Mouse (Mus musculus) thymus, postnatal 0 days (tissue): ENCODE results near the gene Nav2. TPM values are rescaled to one million over a fixed set of nuclear protein-coding genes. Genes with fewer than 3 reads are reported as not detected.

Source experiments
- DNase-seq: peaks from one replicate; pipeline ENCODE4 v3.0.0-alpha.2; 2015; ENCODE audit warnings: low spot score
- polyA plus RNA-seq: library from polyadenylated mRNA; unstranded; fragments of >200 nt; fragmentation: Nextera tagmentation; extraction: Ambion mirVana; gene quantifications from 2 replicates; pipeline ENCODE4 v1.2.1, GENCODE M21; 2015

Gene Nav2
- polyA plus RNA-seq, 1 experiment from 2014 or later = 26.8 TPM

DNA sequence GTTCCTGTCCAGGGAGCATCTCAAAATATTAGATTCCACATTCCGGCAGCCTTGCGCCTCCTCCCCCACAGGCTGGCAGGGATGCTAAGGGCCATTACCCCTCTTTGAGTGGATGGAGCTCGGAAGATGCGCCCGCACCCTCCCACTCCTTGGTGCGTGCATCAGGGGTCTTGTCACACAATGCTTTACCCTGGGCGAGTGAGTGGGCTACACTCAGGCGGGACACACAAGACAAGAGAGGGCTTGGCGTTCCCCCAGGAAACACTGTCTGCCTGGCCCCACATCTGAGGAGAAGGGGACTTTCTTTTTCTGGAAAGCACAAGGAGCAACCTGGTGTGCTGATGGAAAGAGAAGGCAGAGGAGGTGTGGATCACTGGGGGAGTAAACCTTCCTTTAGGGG lies 631.7 kb downstream of the Nav2 start:
- no peak for DNase-seq

GRCm38 (mm10) chr7:49542135-49542534 lies 633.6 kb downstream of the Nav2 start:
- no peak for DNase-seq

DNA sequence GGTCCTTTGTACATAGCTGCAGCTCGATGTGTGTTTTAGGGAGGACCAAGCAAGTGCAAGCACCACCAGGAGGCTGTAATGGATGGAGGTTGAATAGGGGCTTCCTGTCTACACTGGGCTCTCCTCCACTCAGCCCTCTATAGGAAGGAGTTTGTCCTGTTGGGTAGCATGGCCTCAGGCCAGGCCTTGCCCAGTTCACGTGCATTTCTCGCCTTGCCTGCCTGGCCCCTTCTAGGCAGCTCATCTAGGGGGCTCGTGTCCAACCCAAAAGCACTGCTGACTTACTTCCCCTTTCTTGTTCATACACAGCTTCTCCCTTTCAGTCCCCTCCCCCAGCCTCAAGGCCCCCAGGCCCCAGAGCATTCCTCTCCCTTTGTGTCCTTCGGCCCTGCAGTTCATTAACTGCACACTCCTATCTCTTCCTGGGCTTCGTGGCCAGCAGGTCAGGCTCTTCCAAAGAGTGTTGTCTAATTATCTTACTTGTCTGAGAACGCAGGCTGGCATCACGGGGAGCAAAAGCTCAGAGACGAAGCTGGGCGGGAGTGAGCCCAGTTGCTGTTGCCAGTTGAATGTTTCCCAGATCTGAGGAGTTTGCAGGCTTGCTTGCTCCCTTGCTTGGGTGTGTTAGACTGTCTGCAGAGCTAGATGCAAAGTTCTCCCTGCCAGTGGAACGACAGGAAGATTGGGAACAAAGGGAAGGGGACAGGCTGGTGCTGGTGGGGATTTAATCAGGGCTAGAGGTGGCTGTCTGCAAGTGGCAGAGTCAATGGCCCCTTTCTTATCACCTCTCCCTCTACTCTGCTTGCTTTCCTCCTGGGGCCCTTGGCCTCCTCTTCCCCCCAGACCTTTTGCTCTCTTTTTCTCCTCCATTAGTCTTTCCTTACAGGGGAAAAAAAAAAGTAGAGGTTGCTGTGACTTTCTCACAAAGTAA lies 636.5 kb downstream of the Nav2 start:
- DNase-seq = no peak

DNA sequence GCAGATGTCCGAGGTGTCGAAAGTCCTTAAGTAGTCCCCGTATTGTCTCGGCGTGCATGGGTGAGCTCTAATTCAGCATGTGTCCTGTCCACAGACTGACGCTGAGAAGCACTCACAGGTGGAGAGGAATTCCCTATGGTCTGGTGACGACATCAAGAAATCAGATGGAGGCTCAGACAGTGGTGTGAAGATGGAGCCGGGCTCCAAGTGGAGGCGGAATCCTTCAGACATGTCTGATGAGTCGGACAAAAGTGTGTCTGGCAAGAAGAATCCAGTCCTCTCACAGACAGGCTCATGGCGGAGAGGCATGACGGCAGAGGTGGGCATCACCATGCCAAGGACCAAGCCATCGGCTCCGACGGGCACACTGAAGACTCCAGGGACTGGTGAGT lies 637.2 kb downstream of the Nav2 start:
- DNase-seq = no peak

DNA sequence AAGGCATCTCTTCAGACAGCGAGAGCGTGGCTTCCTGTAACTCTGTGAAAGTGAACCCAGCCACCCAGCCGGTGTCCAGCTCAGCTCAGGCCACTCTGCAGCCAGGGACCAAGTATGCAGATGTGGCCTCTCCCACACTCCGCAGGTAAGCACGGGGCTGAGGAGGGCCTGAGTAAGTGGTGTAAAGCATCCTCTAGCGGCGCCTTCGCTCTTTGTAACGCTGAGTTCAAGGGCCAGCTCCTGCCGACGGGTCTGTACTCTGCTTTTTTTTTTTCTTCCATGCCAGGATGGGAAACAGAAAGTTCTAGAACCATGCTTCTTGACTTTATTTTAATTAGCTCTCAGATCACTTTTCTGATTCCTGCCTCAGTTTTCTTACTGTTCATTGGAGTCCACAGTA lies 639.9 kb downstream of the Nav2 start:
- DNase-seq = no peak

- DNase-seq = no peak
Measured at GRCm38 (mm10) chr7:49553236-49553981, 644.9 kb downstream of the Nav2 start.

- no peak for DNase-seq
Measured at GRCm38 (mm10) chr7:49558240-49558640, 649.7 kb downstream of the Nav2 start.

DNA sequence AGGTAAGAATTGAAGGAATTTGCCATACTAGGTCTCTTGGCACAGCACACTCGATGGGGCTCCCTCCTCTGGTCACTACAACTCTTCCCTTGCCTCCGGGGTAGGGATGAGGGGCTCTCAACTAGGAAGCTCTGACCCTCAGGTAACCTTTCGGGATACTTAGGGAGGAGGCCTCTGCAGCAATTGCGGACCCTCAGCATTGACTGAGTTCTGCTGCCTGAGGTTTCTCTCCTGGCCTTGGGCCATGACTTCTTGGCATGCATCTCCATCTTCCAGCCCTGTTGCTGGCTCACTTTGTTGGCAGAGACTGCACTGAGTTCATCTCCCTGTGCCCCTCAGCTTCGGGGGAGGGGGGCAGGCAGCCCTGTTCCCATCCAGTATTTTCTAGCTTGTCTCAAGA lies 650.4 kb downstream of the Nav2 start:
- DNase-seq = no peak

GRCm38 (mm10) chr7:49560012-49560411 lies 651.5 kb downstream of the Nav2 start:
- DNase-seq = no peak

- DNase-seq = no peak
Measured at GRCm38 (mm10) chr7:49562404-49562803, 653.9 kb downstream of the Nav2 start.

- DNase-seq = no peak
Measured at GRCm38 (mm10) chr7:49562851-49563250, 654.3 kb downstream of the Nav2 start.

- no peak for DNase-seq
Measured at GRCm38 (mm10) chr7:49565084-49565483, 656.6 kb downstream of the Nav2 start.

DNA sequence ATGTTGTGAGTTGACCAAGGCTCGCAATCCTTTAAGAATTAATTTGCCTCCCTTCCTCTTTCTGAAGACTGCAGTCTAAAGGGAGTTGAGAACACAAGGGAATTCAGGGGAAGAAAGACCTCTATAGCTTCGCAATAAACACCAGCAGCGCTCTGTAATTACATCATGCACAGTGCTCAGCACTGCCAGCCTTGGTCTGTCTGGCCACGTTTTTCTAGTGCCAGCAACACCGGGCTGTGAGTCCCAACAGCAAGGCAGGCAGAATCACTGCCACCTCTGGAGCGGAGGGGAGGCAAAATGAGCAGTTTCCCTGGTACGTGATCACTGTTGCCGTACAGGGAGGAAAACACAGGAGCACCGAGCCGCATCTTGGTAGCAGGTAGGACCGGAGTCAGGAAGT lies 657.3 kb downstream of the Nav2 start:
- no peak for DNase-seq

GRCm38 (mm10) chr7:49567346-49568034 lies 659.0 kb downstream of the Nav2 start:
- no peak for DNase-seq

DNA sequence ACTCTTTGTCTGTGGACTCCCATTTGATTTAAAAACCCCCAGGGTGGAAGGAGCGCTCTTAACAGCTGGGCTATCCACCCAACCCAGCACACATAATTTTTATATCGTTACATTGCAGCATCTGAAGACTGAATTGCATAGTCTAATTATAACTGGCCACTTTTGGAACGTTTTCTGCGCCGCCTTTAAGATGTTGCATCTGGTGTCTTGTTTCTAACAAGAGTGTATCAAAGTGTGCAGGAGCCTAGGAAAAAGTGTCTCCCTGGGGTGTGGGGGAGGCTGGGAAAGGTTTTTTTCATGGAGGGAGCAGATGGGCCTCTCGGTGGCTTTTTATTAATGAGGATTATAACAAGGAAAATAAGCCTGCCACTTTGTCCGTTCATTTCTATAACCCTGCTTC lies 661.1 kb downstream of the Nav2 start:
- no peak for DNase-seq

GRCm38 (mm10) chr7:49571606-49572005 lies 663.1 kb downstream of the Nav2 start:
- DNase-seq = no peak

DNA sequence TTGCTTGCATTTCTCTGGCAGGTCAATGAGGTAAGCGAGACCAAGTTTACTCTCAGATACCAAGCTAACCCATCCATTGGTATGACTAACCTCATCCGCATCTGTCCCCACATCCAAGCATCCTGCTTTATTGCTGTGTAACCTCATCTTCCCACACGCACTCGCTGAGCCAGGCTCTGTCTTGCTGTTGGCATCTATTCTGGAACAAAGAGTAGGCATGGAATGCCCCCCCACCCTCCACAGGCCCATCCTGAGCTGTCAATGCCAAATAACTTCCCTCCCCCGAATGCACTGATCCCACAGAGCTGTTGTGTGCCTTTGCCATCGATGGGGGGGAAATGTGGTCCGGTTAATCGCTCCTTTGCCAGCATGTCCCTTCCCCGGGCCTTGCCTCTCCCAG lies 666.7 kb downstream of the Nav2 start:
- DNase-seq = no peak

GRCm38 (mm10) chr7:49577096-49577495 lies 668.6 kb downstream of the Nav2 start:
- no peak for DNase-seq

DNA sequence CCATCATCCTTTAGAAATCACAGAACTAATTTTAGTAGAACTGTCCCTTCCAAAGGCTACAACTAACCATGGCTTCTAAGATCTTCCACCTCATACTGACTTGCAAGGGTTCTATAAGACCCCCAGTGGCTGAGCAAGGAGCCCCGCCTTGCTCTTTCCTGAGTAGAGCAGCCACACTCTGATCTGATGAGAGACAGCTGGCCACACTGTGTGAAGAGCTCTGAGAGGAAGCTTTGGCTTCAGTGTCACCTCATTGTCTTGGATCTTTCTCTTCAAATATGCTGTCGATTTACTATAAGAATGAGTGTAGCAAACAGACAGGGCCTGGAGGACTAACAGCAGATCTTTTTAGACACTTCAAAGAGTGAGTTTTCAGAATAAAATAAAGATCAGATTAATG lies 673.4 kb downstream of the Nav2 start:
- no peak for DNase-seq

- DNase-seq = no peak
Measured at GRCm38 (mm10) chr7:49582551-49582950, 674.0 kb downstream of the Nav2 start.

DNA sequence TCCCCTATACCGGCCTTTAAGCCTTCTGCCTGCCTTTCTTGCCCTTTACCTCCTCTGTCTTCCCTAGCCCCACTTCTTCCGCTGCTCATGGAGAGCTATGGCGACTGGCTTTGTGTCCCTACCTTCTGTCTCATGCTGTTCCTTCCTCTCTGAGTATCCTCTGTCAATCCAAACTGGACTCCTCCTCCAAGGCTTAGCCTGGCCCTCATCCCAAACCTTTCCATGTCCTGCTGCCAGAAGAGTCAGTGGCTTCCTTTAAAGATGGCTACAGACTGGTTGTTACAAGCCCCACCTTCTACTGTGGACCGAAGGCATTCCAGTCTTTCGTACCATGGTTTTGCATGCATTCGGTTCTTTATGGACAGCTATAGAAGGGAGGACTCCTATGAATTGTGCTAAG lies 674.7 kb downstream of the Nav2 start:
- DNase-seq = no peak

DNA sequence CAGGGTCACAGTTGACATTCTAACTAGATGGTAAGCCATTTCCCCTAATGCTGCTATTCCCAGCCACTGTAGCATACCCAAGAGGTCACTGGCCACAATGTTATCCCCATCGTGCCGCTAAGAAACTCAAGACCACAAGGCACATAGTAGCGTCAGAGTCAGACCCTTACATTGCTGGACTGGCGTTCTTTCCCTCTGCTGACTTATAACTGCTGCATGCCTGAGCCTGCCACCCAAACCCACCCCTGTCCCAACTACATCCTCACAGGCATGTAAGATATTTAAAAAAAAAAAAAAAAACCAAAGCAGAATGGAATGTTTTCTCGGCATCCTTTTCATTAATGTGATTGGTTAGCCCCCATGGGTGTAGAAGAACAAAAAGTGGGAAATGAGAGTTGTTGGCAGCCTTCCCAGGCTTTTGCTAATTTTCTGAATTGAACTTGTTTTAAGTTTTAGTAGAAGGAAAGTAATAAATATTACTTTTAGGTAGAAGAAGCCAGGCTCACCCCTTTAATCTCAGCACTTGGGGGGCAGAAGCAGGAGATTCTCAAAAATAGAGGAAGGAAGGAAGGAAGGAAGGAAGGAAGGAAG lies 678.1 kb downstream of the Nav2 start:
- no peak for DNase-seq
